Mouse (Mus musculus): ENCODE results near the gene Pxdn.

DNA sequence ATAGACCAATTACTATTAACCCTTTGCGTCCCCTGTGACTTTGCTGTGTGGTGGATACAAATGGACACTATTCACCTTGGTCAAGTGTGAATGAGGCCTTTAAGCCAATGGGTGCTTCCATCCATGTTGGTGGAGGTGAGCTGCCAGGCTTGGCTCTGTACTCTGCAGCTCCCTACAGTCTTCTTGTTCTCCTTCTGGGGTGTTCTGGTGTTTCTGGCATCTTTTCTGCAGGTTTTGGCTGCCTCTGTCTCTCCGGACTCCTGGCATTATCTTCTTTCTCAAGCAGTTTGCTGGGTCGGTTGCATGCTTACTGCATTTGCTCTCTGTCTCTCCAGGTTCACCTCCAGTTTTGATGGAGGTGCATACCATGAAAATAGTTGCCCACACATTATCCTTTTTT is 7.2 kb downstream of the Pxdn start:
- no peak for TF ChIP-seq E2F4 (IDR thresholded peaks at IDR 0.05; ENCODE audit: insufficient read depth)
- TF ChIP-seq POLR2AphosphoS2 (IDR thresholded peaks at IDR 0.05; ENCODE audit: insufficient read length, low read depth): no peak
- no peak for TF ChIP-seq MYOG (IDR thresholded peaks at IDR 0.05; ENCODE audit: control insufficient read depth in 1 of 3, insufficient read depth in 1 of 3, insufficient read length in 2 of 3, low read depth in 2 of 3)
- no peak for TF ChIP-seq CEBPB (IDR thresholded peaks at IDR 0.05; ENCODE audit: insufficient read depth, poor library complexity, severe bottlenecking)
- no peak for TF ChIP-seq TCF3 (IDR thresholded peaks at IDR 0.05; ENCODE audit: insufficient read length, low read depth)
- TF ChIP-seq POLR2A (IDR thresholded peaks at IDR 0.05; ENCODE audit: insufficient read length, low read depth): no peak
- no peak for TF ChIP-seq USF1 (IDR thresholded peaks at IDR 0.05; ENCODE audit: low read depth)
- TF ChIP-seq MAX (IDR thresholded peaks at IDR 0.05; ENCODE audit: low read depth): no peak
- no peak for TF ChIP-seq TCF12 (IDR thresholded peaks at IDR 0.05; ENCODE audit: insufficient read depth, poor library complexity, severe bottlenecking)
- TF ChIP-seq SRF (IDR thresholded peaks at IDR 0.05; ENCODE audit: control insufficient read depth, insufficient read length, low read depth): no peak
- TF ChIP-seq REST (IDR thresholded peaks at IDR 0.05; ENCODE audit: insufficient read depth, insufficient read length): no peak

Measured in myocyte (in vitro differentiated cells).